Mouse (Mus musculus) cerebellum, adult 8-10 months (tissue): ENCODE measurements around the gene Pappa.

Experiments used
- DNase-seq: peaks from one replicate; pipeline ENCODE4 v3.0.0; 2022

The Pappa gene

DNA sequence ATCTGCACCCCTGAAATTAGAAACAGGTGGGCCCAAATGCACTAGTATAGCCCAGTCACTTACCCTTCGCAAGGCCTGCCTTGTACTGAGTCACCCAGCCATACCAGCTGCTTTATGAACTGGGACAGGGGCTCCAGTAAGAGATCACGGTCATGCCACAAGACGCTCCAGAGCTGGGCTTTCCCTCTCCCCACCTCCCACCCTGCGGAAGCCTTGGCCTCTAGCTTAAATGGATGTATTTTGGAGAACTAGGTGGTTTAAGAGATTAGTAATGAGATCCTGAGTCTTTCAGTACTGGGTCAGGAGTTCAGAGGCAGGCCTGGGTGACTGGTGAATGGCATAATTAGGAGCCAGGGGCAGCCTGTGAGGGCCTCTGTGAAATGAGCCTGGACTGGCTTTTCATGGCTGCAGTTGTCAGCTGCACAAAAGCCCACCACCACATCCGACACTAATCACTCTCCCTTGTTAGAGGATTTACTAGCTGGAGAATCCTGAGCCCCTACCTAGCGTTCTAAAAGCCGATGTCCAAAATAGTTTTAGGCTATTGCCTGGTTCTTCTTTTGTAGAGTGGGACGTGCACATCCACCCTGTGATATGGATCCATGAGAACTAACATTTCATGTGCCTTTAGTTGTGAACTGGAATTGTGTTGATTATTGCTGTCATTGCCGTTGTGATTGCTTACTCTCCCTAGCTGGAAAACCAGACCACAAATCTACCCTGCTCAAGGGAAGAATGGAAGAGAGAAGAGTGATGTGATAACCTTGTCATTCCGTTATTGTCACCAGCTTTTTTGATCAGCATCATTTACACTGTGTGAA lies 154.7 kb downstream of the Pappa start:
- DNase-seq, result no peak

DNA sequence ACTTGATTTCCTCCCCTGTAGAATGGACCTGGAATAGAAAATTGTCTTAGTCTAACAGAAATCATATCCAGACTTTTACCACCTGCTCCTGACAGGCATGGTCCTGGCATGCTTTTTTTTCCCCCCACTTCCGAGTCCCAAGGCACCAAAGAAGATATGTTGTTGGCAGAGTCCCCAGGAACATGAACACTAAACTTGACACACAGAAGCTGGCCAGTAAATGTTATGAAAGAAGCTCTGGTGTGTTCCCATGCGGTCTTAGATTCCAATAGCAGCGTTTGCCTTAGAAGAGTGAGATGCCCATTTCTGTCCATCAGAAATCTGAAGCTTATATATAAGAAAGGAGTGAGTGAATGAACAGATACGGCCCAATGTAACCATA lies 155.3 kb downstream of the Pappa start:
- no peak for DNase-seq

DNA sequence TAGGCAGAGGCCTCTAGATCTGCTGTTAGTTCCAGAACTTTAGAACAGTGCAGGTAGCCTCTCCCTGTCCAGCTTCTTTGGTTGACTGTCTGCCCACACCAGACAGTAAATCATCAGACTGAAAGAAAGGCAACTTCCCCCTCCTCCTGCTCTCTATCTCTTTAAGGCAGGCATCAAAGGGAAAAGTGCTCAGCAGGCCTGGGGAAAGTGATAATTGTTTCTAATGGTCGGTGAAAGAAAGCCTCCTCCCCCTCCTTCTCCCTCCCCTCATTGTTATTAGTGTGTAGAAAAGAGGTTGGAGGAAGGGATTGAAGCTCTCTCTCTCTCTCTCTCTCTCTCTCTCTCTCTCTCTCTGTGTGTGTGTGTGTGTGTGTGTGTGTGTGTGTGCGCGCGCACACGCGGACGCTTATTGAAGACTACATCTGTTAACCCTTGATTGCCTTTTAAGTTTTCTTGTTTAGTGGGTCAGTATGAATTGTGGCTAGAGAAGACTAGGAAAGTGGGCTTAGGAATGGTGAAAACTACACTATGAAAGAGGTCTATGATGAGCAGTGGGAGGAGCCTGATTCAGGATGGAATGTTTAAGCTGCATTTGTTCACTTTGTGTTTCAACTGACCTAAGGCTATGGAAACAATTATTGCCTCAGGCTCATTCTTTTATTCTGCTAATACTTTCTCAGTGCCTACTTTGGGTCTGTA lies 156.2 kb downstream of the Pappa start:
- no peak for DNase-seq

DNA sequence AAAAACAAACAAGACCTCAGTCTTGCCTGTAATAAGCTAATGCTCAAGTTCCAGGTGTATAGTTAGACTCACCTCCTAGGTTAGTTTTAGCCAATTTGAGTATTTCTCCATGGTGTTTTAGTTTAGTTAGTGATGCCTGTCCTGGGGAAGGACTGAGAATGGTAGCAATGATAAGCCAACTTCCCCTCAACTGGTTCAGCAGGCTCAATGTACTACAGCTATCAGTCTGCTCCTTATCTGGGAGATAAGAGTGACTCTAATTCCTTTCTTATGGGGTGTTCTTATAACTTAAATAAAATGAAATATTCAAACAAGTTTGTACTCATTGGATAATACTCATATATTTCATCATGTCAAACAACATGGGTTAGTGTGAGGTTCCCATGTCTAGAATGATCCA lies 156.9 kb downstream of the Pappa start:
- DNase-seq, result no peak

DNA sequence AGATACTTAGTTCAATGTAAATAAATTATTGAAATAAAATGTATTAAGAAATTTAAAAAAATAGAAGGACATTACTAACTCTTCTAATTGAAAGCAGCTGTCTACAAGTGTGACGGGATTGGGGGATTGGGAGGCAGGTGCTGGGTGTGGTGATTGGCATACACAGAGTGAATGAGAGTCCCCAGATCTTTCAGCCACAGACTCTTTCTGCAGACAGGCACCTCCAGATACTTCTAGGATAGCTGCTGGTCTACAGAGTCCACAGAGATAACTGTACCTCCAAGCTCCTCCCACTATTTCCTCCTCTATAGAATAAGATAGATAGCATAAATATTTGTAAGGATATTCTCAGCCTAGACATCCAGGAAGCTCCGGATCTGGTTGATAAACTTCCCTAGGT lies 159.6 kb downstream of the Pappa start:
- DNase-seq, result no peak

- DNase-seq, result no peak
Observed at GRCm38 (mm10) chr4:65285165-65285564, 161.2 kb downstream of the Pappa start.

DNA sequence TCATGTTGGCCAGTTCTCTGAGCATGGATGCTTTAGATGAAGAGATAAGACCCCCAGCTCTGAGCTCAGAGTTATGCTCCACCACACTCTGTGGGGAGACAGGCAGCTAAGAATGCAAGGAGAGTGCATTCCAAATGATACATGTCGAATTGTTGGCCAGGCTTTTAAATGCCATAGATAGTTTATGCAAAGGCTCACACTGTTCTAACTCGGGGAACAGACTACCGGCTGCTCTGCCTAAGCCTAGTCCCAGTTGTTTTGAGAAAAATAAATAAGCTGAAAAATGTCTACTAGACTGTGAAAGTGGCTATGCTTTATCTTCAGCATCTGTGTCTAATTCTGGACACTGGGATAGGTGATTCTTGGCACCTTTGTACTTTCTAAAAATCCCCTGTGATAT lies 165.3 kb downstream of the Pappa start:
- no peak for DNase-seq

GRCm38 (mm10) chr4:65295741-65296140 lies 171.8 kb downstream of the Pappa start:
- no peak for DNase-seq

DNA sequence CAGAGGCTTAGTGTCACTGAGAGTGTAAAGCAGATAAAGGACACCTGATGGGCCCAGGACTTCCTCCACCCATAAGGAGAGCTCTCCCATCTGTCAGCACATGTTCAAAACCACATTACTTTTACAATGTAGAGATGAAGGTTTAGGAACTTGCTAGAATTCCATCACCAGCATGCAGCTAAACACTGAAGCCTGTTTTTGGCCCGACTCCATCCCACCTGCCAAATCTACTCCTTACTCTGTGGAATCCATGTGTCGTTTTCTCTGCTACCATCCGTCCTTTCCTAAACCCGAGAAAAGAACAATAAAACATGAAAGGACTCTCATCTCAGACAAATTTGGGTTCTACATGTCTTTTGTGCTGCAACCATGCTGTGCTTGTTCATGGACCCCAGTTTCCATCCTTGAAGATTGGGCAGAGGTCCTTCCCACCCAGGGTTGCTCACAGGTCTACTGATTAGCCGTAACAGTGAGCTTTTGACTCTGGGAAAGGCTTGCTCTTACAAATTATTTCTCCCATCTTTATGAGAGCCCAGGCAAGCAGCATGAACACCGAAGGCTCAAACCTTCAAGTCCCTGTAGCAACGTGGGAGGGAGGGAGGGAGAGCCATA lies 172.5 kb downstream of the Pappa start:
- peak; percentile 44 for DNase-seq

DNA sequence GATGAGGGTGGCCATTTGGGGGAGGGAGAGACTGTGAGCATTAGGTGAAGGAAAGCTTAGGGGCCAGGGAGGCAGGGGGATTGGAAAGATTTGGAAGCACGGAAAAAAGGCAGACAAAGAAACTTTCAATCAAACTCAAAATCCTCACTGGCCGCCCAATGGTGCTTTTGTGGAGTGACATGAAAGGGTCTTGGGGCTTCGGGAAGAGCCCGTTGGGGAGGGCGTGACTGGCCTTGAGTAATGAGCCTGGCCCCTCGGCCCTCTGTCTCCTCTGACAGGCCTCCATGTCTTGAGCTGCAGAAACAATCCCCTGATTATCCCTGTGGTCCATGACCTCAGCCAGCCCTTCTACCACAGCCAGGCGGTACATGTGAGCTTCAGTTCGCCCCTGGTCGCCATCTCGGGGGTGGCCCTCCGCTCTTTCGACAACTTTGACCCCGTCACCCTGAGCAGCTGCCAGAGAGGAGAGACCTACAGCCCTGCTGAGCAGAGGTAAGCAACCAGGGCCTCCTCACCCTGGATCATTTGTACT lies 173.1 kb downstream of the Pappa start:
- no peak for DNase-seq

- DNase-seq, result no peak
Observed at GRCm38 (mm10) chr4:65298212-65299181, 174.5 kb downstream of the Pappa start.

- no peak for DNase-seq
Observed at GRCm38 (mm10) chr4:65299365-65299764, 175.4 kb downstream of the Pappa start.

DNA sequence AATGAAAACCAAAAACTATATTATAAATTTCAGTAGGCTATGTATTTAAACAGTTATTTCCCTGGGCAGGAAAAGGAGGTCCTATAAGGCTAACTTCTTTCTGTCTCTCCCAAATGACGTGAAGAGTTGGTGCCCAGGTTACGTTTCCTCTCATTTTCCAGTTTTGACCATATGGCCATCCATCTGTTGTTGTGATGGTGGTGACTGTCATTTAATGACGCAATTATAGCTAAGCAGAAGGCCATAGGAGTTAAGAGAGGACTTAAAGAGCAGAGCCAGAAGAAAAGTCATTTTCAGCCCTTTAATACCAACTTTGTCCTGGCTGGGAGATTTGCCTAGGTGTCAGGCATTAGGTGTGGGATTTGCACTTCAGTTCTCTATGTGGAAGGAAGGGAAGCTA lies 176.5 kb downstream of the Pappa start:
- DNase-seq, result no peak

DNA sequence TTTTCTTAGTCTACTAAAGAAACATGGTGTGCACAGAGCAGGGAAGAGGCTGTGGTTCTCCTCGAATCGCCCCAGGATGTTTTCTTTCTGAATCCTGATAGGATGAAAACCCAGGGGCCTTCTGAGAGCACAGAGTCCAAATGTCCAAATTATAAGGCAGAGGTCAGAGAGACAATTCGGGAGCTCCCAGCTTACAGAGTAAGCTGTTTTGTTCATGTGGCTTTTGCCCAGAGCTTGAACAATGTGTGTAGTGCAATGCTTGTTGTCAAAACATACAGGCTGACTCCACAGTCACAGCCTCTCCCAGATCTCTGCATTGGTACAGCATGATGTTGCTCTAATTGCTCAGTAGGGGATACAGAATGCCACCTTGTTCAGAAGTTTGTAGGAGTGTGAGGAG lies 178.7 kb downstream of the Pappa start:
- no peak for DNase-seq

- no peak for DNase-seq
Observed at GRCm38 (mm10) chr4:65317877-65318525, 194.0 kb downstream of the Pappa start.

GRCm38 (mm10) chr4:65321340-65321739 lies 197.4 kb downstream of the Pappa start:
- no peak for DNase-seq

- DNase-seq, result no peak
Observed at GRCm38 (mm10) chr4:65321959-65322358, 198.0 kb downstream of the Pappa start.

DNA sequence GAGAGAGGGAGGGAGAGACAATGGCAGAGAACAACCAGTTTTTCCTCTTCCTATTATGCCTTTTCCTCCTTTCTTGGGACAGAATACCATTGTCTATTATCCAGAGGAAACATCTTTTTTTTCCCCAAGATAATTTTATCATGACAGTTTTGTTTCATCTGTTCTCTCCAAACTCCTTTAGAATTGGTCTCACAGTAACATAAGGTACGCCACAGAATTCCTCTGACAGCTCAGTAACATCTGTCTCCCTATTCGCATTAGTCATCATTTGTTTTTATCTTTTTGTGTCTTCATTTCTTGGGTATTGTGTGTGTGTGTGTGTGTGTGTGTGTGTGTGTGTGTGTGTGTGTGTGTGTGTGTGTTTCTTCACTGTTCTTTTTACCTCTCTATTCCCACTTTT lies 201.8 kb downstream of the Pappa start:
- DNase-seq, result no peak

DNA sequence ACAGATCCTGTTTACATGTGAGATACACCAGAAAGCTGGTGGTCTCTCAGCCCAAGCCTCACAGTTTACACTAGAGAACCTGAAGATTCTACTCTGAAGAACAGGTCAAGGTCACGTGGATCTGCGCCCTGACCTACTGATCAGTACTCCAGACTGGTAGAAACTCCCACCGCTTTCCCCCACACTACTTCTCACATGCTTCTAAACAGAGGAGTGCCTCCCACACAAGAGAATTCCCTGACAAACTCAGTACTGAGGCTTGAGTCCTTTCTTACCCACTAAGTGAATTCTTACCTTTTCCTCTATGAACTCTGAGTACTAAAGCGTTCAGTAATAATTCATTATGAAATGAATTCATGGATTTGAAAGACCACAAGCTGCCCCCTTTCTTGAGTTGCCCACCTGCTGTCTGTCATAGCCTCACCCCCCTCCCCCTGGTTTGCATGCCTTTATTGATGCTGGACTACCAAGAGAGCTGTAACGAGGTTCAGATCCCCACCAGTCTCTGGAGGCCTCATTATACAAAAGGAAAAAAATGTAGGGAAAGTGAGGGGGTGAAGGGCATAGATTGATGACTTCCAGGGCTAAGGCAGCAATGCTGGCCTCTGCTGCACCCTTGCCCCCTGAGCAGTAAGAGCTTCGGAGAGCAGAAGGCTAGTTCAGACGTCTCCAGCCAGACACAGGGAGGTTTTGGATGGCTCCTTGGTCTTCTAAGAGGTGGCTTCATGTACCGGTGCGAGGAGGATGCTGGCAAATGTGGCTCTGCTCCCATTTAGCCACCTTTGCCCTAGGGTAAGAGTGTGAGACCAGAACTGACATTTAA lies 204.7 kb downstream of the Pappa start:
- no peak for DNase-seq

DNA sequence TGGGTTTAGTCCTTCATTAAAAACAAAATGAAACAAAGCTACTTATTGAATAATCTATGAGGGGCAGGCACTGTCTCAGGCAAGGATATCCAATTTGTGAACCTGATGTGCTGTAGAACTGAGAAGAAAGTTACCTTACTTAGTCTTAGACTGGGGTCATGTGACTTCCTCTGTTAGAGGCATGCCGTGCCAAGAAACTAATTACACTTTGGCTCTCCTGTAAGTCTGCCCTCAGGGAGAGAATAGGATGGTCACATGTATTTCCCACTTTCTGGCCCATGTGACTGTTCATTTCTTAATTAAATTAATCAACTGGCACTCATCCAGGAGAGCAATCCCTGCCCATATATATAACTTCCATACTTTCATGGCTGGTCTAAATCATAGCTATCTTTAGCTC lies 209.7 kb downstream of the Pappa start:
- no peak for DNase-seq

GRCm38 (mm10) chr4:65341766-65342165 lies 217.8 kb downstream of the Pappa start:
- no peak for DNase-seq
